Mouse (Mus musculus) stomach, embryonic 14.5 days (tissue): Measurements from ENCODE around the gene Cd9. TPM values are rescaled to one million over a fixed set of nuclear protein-coding genes. Genes with fewer than 3 reads are reported as not detected.

Experiments used
- ATAC-seq: fragments of 200-750 bp; cut with Nextera tagmentation; 2 replicates; pipeline ENCODE4 v1.8.0; 2017; ENCODE audit warnings: low read depth, moderate TSS enrichment; ENCODE audit not compliant: insufficient number of reproducible peaks, insufficient read depth, low FRiP score
- H3K27ac ChIP-seq: fragments of 300-500 bp; sonication (generic); 2 replicates; pipeline ENCODE4 v1.5.1; 2014; ENCODE audit warnings: mild to moderate bottlenecking, low read length, moderate library complexity, mixed read lengths
- H3K27me3 ChIP-seq: fragments of 300-500 bp; sonication (generic); 2 replicates; pipeline ENCODE4 v1.6.1; 2014; ENCODE audit warnings: low read length, control low read depth, mixed read lengths; ENCODE audit not compliant: control insufficient read depth, insufficient read depth
- H3K36me3 ChIP-seq: fragments of 300-500 bp; sonication (generic); 2 replicates; pipeline ENCODE4 v1.6.1; 2014; ENCODE audit warnings: mild to moderate bottlenecking, control low read depth, low read length, moderate library complexity, mixed read lengths; ENCODE audit not compliant: control insufficient read depth, insufficient read depth
- H3K4me1 ChIP-seq: fragments of 300-500 bp; sonication (generic); 2 replicates; pipeline ENCODE4 v1.6.1; 2014; ENCODE audit warnings: low read length, control low read depth, mixed read lengths; ENCODE audit not compliant: control insufficient read depth, insufficient read depth
- H3K4me2 ChIP-seq: fragments of 300-500 bp; sonication (generic); replicated peaks from 2 replicates; pipeline ENCODE4 v1.6.1; 2014; ENCODE audit warnings: low read depth, low read length, control low read depth
- H3K4me3 ChIP-seq: fragments of 300-500 bp; sonication (generic); 2 replicates; pipeline ENCODE4 v1.5.1; 2014; ENCODE audit warnings: low read depth, low read length, control low read depth
- H3K9ac ChIP-seq: fragments of 300-500 bp; sonication (generic); replicated peaks from 2 replicates; pipeline ENCODE4 v1.6.1; 2014; ENCODE audit warnings: low read depth, mild to moderate bottlenecking, control low read depth, low read length, moderate library complexity, mixed read lengths
- H3K9me3 ChIP-seq: fragments of 300-500 bp; sonication (generic); 2 replicates; pipeline ENCODE4 v1.6.1; 2016; ENCODE audit warnings: low read depth, low read length, control low read depth; ENCODE audit not compliant: control insufficient read depth
- WGBS: fragments of 180-500 bp; shearing (Covaris S2); extraction: QIAGEN DNeasy Blood & Tissue Kit; methylation state at CpG from one replicate; pipeline ENCODE4 v1.1.7; 2014; 5-methylcytosine and 5-hydroxymethylcytosine counted together
- polyA plus RNA-seq: library from polyadenylated mRNA; unstranded; fragments of >200 nt; fragmentation: Nextera tagmentation; extraction: Ambion mirVana; gene quantifications from 2 replicates; pipeline ENCODE4 v1.2.1, GENCODE M21; 2014

Gene Cd9
- polyA plus RNA-seq, 1 experiment from 2014 or later: 286 TPM

- Histone ChIP-seq H3K9ac (no peak overlapping the region), H3K27me3 (no peaks in the 10 kb centered on the region), H3K9me3 (no peaks in the 10 kb centered on the region), H3K4me1 (no peaks in the 10 kb centered on the region), H3K4me2 (no peak overlapping the region), H3K4me3 (no peak overlapping the region), H3K36me3 (no peaks in the 10 kb centered on the region), H3K27ac (no peak overlapping the region)
- ATAC-seq: no peak
- 67% methylated on average over 2 of the region's 2 CpGs for WGBS
These were observed 46.9 kb downstream of the Cd9 start for GRCm38 (mm10) chr6:125447660-125448059.

- ATAC-seq: no peak
- Histone ChIP-seq H3K9ac (no peak overlapping the region), H3K9me3 (no peaks in the 10 kb centered on the region), H3K27ac (no peak overlapping the region), H3K4me3 (no peak overlapping the region), H3K4me2 (no peak overlapping the region), H3K27me3 (no peaks in the 10 kb centered on the region), H3K36me3 (no peaks in the 10 kb centered on the region), H3K4me1 (no peaks in the 10 kb centered on the region)
- 52% methylated on average over 4 of the region's 4 CpGs for WGBS
These were observed 47.4 kb downstream of the Cd9 start for GRCm38 (mm10) chr6:125447205-125447604.

- WGBS: 76% methylated on average over 6 of the region's 6 CpGs
- Histone ChIP-seq H3K4me1 (0 out of 2 replicates have a peak, but pooled peaks cover 3% of the 10 kb centered on the region), H3K4me3 (no peak overlapping the region), H3K9ac (no peak overlapping the region), H3K9me3 (no peaks in the 10 kb centered on the region), H3K27me3 (no peaks in the 10 kb centered on the region), H3K27ac (no peak overlapping the region), H3K4me2 (no peak overlapping the region), H3K36me3 (no peaks in the 10 kb centered on the region)
- ATAC-seq: no peak
These were observed 49.2 kb downstream of the Cd9 start for GRCm38 (mm10) chr6:125445381-125445780.

GRCm38 (mm10) chr6:125442591-125442990 lies 52.0 kb downstream of the Cd9 start:
- H3K4me1 ChIP-seq: 0 out of 2 replicates have a peak, but pooled peaks cover 3% of the 10 kb centered on the region
- H3K36me3 ChIP-seq: no peaks in the 10 kb centered on the region
- no peak for ATAC-seq
- H3K4me3 ChIP-seq: no peak overlapping the region
- no peak overlapping the region for H3K4me2 ChIP-seq
- H3K27me3 ChIP-seq: no peaks in the 10 kb centered on the region
- no peak overlapping the region for H3K27ac ChIP-seq
- WGBS: 45% methylated on average over 10 of the region's 10 CpGs
- no peaks in the 10 kb centered on the region for H3K9me3 ChIP-seq
- no peak overlapping the region for H3K9ac ChIP-seq

GRCm38 (mm10) chr6:125436753-125437152 lies 57.8 kb downstream of the Cd9 start:
- Histone ChIP-seq H3K27ac (no peak overlapping the region), H3K4me1 (0 out of 2 replicates have a peak, but pooled peaks cover 3% of the 10 kb centered on the region), H3K9me3 (no peaks in the 10 kb centered on the region), H3K4me2 (no peak overlapping the region), H3K4me3 (no peak overlapping the region), H3K36me3 (no peaks in the 10 kb centered on the region), H3K9ac (no peak overlapping the region), H3K27me3 (no peaks in the 10 kb centered on the region)
- 86% methylated on average over 3 of the region's 3 CpGs for WGBS
- ATAC-seq: no peak

- Histone ChIP-seq H3K4me3 (no peak overlapping the region), H3K4me1 (no peaks in the 10 kb centered on the region), H3K9ac (no peak overlapping the region), H3K9me3 (no peaks in the 10 kb centered on the region), H3K36me3 (no peaks in the 10 kb centered on the region), H3K4me2 (no peak overlapping the region), H3K27ac (no peak overlapping the region), H3K27me3 (no peaks in the 10 kb centered on the region)
- no peak for ATAC-seq
- 69% methylated on average over 5 of the region's 5 CpGs for WGBS
These were observed 59.7 kb downstream of the Cd9 start for GRCm38 (mm10) chr6:125434735-125435518.

GRCm38 (mm10) chr6:125433704-125434447 lies 60.7 kb downstream of the Cd9 start:
- H3K9me3 ChIP-seq: no peaks in the 10 kb centered on the region
- H3K4me2 ChIP-seq: no peak overlapping the region
- no peaks in the 10 kb centered on the region for H3K27me3 ChIP-seq
- H3K27ac ChIP-seq: peak overlapping the region; percentile 36; the same call in 1 of the 2 replicates
- no peak overlapping the region; the same call in 1 of the 2 replicates for H3K9ac ChIP-seq
- 70% methylated on average over 6 of the region's 6 CpGs for WGBS
- ATAC-seq: peak; percentile 86
- H3K4me3 ChIP-seq: no peak overlapping the region
- no peaks in the 10 kb centered on the region for H3K36me3 ChIP-seq
- no peaks in the 10 kb centered on the region for H3K4me1 ChIP-seq

- peak overlapping the region; percentile 36; the same call in 1 of the 2 replicates for H3K27ac ChIP-seq
- no peak for ATAC-seq
- no peaks in the 10 kb centered on the region for H3K36me3 ChIP-seq
- H3K27me3 ChIP-seq: no peaks in the 10 kb centered on the region
- no peak overlapping the region for H3K4me2 ChIP-seq
- WGBS: 73% methylated on average over 3 of the region's 3 CpGs
- H3K4me1 ChIP-seq: no peaks in the 10 kb centered on the region
- no peak overlapping the region for H3K9ac ChIP-seq
- no peaks in the 10 kb centered on the region for H3K9me3 ChIP-seq
- no peak overlapping the region for H3K4me3 ChIP-seq
These were observed 61.3 kb downstream of the Cd9 start for GRCm38 (mm10) chr6:125433257-125433656.
